Mouse (Mus musculus) midbrain, embryonic 15.5 days (tissue): ENCODE measurements at regions not wholly inside any gene's neighbourhood (a gene's known extent, or its start where the extent isn't known, plus 50 kb on each side); places are given as distances from the start of the nearest gene placed in this dataset.
A peak's percentile ranks its signal among the peaks of the same experiment; 100 is the strongest.

Source experiments
- ATAC-seq: fragments of 200-750 bp; cut with Nextera tagmentation; replicated peaks from 2 replicates; pipeline ENCODE4 v1.8.0; 2017; ENCODE audit warnings: moderate TSS enrichment
- H3K27ac ChIP-seq: fragments of 300-500 bp; sonication (generic); 2 replicates; pipeline ENCODE4 v1.5.1; 2015; ENCODE audit warnings: mild to moderate bottlenecking, inconsistent platforms
- H3K27me3 ChIP-seq: fragments of 300-500 bp; sonication (generic); replicated peaks from 2 replicates; pipeline ENCODE4 v1.6.1; 2015; ENCODE audit warnings: inconsistent platforms
- H3K36me3 ChIP-seq: fragments of 300-500 bp; sonication (generic); replicated peaks from 2 replicates; pipeline ENCODE4 v1.6.1; 2015; ENCODE audit warnings: inconsistent platforms
- H3K4me1 ChIP-seq: fragments of 300-500 bp; sonication (generic); 2 replicates; pipeline ENCODE4 v1.6.1; 2015; ENCODE audit warnings: inconsistent platforms
- H3K4me2 ChIP-seq: fragments of 300-500 bp; sonication (generic); 2 replicates; pipeline ENCODE4 v1.6.1; 2015; ENCODE audit warnings: inconsistent platforms, mild to moderate bottlenecking, moderate library complexity
- H3K4me3 ChIP-seq: fragments of 300-500 bp; sonication (generic); 2 replicates; pipeline ENCODE4 v1.5.1; 2015; ENCODE audit warnings: mild to moderate bottlenecking, inconsistent platforms
- H3K9ac ChIP-seq: fragments of 300-500 bp; sonication (generic); 2 replicates; pipeline ENCODE4 v1.6.1; 2015; ENCODE audit warnings: mild to moderate bottlenecking, inconsistent platforms
- H3K9me3 ChIP-seq: fragments of 300-500 bp; sonication (generic); 2 replicates; pipeline ENCODE4 v1.6.1; 2016; ENCODE audit warnings: inconsistent platforms
- WGBS: fragments of 180-500 bp; shearing (Covaris S2); methylation state at CpG from one replicate; pipeline ENCODE4 v1.1.7; 2015; ENCODE audit warnings: mixed read lengths; 5-methylcytosine and 5-hydroxymethylcytosine counted together

DNA sequence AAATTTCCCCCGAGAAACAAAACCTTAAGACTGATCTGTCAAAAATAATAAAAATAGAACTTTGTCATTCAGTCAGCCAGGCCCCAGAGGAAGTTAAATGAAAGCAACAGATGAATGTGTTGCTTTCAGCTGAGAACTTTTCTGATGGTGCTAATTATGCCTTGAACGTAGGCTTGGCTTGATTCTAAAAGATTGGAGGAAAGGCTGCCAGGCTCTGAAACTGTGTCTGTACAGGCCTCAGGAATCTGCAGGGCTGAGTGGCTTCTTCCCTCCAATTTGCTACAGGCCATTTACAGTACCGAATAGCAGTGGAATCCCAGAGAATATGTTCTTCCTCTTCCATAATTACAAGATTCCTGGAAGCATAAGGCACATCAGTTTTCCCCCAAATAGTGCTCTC lies 1103.2 kb upstream of the Crim1 start:
- no peak overlapping the region for H3K27ac ChIP-seq
- 70% methylated on average over 3 of the region's 3 CpGs for WGBS
- H3K27me3 ChIP-seq, result no peaks in the 10 kb centered on the region
- no peaks in the 10 kb centered on the region for H3K9me3 ChIP-seq
- H3K4me2 ChIP-seq, result no peak overlapping the region
- H3K4me3 ChIP-seq, result no peak overlapping the region
- no peak for ATAC-seq
- no peak overlapping the region for H3K9ac ChIP-seq
- H3K36me3 ChIP-seq, result no peaks in the 10 kb centered on the region
- H3K4me1 ChIP-seq, result 0 out of 2 replicates have a peak, but pooled peaks cover 4% of the 10 kb centered on the region

DNA sequence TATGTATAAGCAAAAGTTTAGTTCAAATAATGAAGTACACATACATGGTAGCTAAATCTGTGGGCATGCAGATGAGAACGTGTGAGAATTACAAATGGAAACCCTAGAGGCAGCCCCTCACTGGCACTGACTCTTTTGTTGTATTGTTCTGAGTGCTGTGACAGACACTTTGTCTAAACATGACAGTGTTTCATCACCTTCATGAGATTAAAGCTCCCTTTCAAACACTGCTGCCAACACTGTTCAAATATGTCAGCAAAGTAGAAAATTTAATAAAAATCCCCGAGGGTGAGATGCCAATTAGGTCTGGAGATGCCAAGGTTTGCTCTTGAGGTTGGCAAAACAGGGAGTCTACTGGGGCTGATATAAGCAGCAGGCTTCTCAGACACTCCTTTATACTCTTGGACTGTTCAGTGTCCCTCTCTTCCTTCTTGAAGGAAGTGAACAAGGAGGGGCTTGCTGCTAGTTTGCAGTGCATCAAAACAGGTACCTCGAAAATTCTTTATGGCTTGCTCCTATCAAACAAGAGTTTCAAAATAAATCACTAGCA lies 1100.9 kb upstream of the Crim1 start:
- no peak overlapping the region for H3K9ac ChIP-seq
- H3K36me3 ChIP-seq, result no peaks in the 10 kb centered on the region
- no peak overlapping the region for H3K27ac ChIP-seq
- H3K4me1 ChIP-seq, result 0 out of 2 replicates have a peak, but pooled peaks cover 4% of the 10 kb centered on the region
- ATAC-seq, result peak; percentile 62; the same call in 1 of the 2 replicates
- H3K4me3 ChIP-seq, result no peak overlapping the region
- WGBS, result 36% methylated on average over 3 of the region's 3 CpGs
- no peaks in the 10 kb centered on the region for H3K9me3 ChIP-seq
- no peaks in the 10 kb centered on the region for H3K27me3 ChIP-seq
- no peak overlapping the region for H3K4me2 ChIP-seq

DNA sequence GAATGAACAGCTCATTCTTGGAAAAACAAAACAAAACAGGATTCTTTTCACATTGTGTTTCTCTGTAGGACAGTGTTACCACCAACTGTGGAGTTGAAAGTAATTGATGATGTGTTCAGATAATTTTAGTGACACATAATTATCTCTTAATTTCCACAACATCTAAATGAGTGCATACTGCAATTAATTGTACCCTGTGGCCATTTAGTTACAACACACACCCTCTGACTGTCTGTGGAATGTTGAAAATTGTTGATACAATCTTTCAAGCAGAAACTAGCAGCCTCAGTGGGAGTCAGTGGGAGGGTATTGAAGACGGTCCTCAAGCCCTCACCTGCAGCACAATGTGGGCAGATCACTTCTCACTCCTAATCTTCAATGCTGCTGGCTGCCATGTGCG lies 1084.1 kb upstream of the Crim1 start:
- Histone ChIP-seq H3K4me1 (no peaks in the 10 kb centered on the region), H3K9me3 (no peaks in the 10 kb centered on the region), H3K4me2 (no peak overlapping the region), H3K9ac (no peak overlapping the region), H3K27me3 (no peaks in the 10 kb centered on the region), H3K27ac (no peak overlapping the region), H3K4me3 (no peak overlapping the region), H3K36me3 (no peaks in the 10 kb centered on the region)
- WGBS, result 51% methylated on average over 2 of the region's 2 CpGs
- ATAC-seq, result no peak

DNA sequence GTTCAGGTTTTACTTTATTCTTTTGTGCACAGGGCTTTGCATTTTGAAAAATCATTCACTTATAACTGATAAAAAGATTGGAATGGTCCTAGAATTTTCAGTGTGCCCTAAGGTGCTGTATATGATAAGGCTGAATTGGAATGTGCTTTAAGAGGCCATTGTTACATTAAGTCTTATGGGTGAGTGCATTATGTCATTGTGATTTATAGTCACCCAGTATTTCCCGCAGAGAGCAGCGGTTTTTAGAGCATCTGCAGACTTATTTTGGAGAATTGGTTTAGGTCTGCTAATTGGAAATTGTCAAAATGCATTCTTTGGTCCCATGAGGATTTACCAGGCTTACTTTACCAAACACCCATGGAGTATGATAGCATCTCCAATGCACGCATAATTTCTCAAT lies 1083.1 kb upstream of the Crim1 start:
- Histone ChIP-seq H3K9ac (no peak overlapping the region), H3K36me3 (no peaks in the 10 kb centered on the region), H3K4me1 (no peaks in the 10 kb centered on the region), H3K27me3 (no peaks in the 10 kb centered on the region), H3K4me2 (no peak overlapping the region), H3K4me3 (no peak overlapping the region), H3K27ac (no peak overlapping the region), H3K9me3 (no peaks in the 10 kb centered on the region)
- ATAC-seq, result no peak
- 87% methylated on average over 3 of the region's 3 CpGs for WGBS

DNA sequence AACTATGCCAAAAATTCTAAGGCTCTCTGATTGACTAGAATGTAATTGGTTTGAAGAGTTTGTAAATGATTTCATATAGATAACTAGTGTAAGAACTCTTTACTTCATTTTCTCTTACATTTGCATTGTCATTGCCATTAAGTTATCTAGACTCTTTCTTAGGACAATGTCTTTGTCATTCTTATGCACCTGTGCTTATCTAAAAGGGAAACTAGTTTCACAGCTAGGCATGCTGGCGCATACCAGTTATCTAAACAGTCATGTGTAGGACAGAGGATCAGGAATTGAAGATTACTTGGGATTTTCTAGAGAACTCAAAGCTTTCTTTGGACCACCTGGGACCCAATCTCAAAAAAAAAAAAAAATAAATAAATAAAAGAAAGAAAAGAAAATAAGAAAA lies 1081.6 kb upstream of the Crim1 start:
- no peaks in the 10 kb centered on the region for H3K4me1 ChIP-seq
- H3K36me3 ChIP-seq, result no peaks in the 10 kb centered on the region
- no peak for ATAC-seq
- H3K27ac ChIP-seq, result no peak overlapping the region
- no peaks in the 10 kb centered on the region for H3K9me3 ChIP-seq
- no peak overlapping the region for H3K4me2 ChIP-seq
- no peaks in the 10 kb centered on the region for H3K27me3 ChIP-seq
- H3K4me3 ChIP-seq, result no peak overlapping the region
- H3K9ac ChIP-seq, result no peak overlapping the region
- WGBS, result 94% methylated on average over 1 of the region's 1 CpGs

DNA sequence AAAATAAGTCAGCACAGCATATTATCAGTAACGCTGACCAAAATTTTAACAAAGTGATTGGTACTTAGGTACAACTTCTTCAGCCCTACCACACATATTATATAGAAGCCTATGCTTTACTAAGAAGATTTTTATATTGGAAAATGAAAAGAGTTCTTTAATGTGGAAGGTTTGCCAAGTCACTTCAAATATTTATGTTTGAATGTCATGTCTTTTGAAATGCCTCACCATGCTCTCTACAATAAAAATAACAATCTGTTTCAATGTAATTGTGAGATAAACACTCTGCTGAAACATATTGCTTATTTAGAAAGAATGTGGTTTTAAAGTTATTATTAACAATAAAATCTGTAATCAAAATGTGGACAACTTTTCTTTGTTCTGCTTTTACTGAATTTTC lies 1073.0 kb upstream of the Crim1 start:
- Histone ChIP-seq H3K4me1 (no peaks in the 10 kb centered on the region), H3K27me3 (no peaks in the 10 kb centered on the region), H3K4me2 (no peak overlapping the region), H3K27ac (no peak overlapping the region), H3K36me3 (no peaks in the 10 kb centered on the region), H3K9ac (no peak overlapping the region), H3K4me3 (no peak overlapping the region), H3K9me3 (no peaks in the 10 kb centered on the region)
- ATAC-seq, result no peak
- 94% methylated on average over 1 of the region's 1 CpGs for WGBS
